Mouse (Mus musculus): ENCODE results near the gene Slc44a2. TPM values are rescaled to one million over a fixed set of nuclear protein-coding genes. Genes with fewer than 3 reads are reported as not detected.

Slc44a2 gene
- total and polyA plus RNA-seq, 2 experiments from 2014 or later, result 46.5 to 84.8 TPM

DNA sequence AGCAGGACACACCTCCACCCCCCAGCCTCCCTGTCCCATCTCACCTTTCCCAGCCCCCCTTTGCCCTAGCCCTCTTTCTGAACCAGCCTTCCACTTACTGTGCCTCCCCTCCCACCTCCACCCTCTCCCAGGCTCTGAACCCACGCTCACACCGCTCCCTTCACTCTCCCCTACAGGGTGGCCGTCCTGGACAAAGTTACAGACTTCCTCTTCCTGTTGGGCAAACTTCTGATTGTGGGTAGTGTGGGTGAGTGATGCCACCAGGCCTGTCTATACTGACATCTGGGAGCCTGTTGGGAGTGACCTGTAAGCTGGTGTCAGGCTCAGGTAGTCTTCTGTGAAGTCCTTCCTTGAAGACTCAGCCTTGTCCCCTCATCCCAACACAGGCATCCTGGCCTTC, 27.7 kb downstream of the Slc44a2 start:
- no peak overlapping the region for H3K27ac ChIP-seq (ENCODE audit: low read depth)
- 80% methylated on average over 3 of the region's 3 CpGs for WGBS
- H3K4me2 ChIP-seq (ENCODE audit: low read depth, low read length), result no peak overlapping the region
- no peaks in the 10 kb centered on the region for H3K4me1 ChIP-seq (ENCODE audit: control insufficient read depth, insufficient read depth)
- DNase-seq (ENCODE audit: low spot score) (no peak), ATAC-seq (ENCODE audit: insufficient read depth, low read depth) (no peak)
- TF ChIP-seq EP300 (IDR thresholded peaks at IDR 0.05; ENCODE audit: low read depth) (no peak), CTCF (IDR thresholded peaks at IDR 0.05; ENCODE audit: low read depth) (no peak)
- no peaks in the 10 kb centered on the region for H3K9me3 ChIP-seq (replicated peaks; ENCODE audit: control insufficient read depth, low read length)
- peaks cover 77% of the 10 kb centered on the region for H3K36me3 ChIP-seq (replicated peaks; ENCODE audit: control insufficient read depth, insufficient read depth, low read length)
- no peak overlapping the region for H3K9ac ChIP-seq (replicated peaks; ENCODE audit: low read depth, low read length)
- H3K4me3 ChIP-seq (ENCODE audit: low read depth, low read length), result no peak overlapping the region
- H3K27me3 ChIP-seq (ENCODE audit: control insufficient read depth, insufficient read depth, low read length), result no peaks in the 10 kb centered on the region

DNA sequence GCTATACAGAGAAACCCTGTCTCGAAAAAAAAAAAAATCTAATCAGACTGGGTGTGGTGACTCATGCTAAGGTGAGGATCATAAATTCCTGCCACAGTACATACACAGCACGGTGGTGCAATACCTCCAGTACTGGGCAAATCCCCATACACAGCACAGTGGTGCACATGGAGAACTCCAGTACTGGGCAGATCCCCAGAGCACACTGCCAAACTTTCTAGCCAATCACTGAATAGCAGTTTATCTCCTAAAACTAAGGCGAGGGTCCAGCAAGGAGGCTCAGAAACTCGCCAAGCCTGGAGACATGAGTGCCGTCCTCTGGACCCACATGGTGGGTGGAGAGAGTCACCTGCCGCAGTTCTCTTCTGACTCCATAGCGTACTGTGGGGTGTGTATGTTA, 30.7 kb downstream of the Slc44a2 start:
- Histone ChIP-seq H3K4me2 (ENCODE audit: low read depth, low read length) (no peak overlapping the region), H3K9me3 (replicated peaks; ENCODE audit: control insufficient read depth, low read length) (no peaks in the 10 kb centered on the region), H3K9ac (replicated peaks; ENCODE audit: low read depth, low read length) (no peak overlapping the region), H3K4me1 (ENCODE audit: control insufficient read depth, insufficient read depth) (no peaks in the 10 kb centered on the region), H3K27me3 (ENCODE audit: control insufficient read depth, insufficient read depth, low read length) (no peaks in the 10 kb centered on the region), H3K36me3 (replicated peaks; ENCODE audit: control insufficient read depth, insufficient read depth, low read length) (peaks cover 70% of the 10 kb centered on the region), H3K27ac (ENCODE audit: low read depth) (no peak overlapping the region), H3K4me3 (ENCODE audit: low read depth, low read length) (no peak overlapping the region)
- WGBS, result 79% methylated on average over 7 of the region's 7 CpGs
- DNase-seq (ENCODE audit: low spot score) (no peak), ATAC-seq (ENCODE audit: insufficient read depth, low read depth) (no peak)
- TF ChIP-seq CTCF (IDR thresholded peaks at IDR 0.05; ENCODE audit: low read depth) (no peak), EP300 (IDR thresholded peaks at IDR 0.05; ENCODE audit: low read depth) (no peak)

DNA sequence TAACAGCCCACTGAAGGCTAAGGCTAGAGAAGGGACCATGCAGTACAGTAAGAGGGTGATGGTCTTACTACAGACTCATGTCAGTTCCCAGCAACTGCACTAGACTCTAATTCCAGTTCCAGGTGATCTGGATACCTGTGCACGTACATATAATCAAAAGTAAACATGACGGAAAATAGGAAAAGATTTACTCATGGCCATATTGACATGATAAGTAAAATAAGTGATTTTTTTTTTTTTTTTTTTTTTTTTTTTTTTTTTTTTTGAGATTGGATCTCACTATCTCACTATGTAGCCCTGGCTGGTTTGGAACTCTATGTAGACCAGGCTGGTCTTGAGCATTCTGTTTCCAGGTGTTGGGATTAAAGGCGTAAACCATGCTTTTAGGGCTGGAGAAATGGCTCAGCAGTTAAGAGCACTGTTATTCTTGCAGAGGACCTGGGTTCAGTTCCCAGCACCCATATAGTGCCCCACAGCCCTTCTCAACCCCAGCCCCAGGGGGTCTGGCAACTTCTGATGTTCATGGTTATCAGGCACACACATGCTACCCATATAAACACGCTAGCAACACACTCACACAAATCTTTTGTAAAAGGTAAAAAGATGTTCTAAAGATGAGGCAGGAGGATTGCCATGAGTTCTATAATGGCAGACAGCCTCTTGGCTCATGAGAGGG, 31.3 kb downstream of the Slc44a2 start:
- Histone ChIP-seq H3K4me1 (ENCODE audit: control insufficient read depth, insufficient read depth) (no peaks in the 10 kb centered on the region), H3K36me3 (replicated peaks; ENCODE audit: control insufficient read depth, insufficient read depth, low read length) (peaks cover 65% of the 10 kb centered on the region), H3K27me3 (ENCODE audit: control insufficient read depth, insufficient read depth, low read length) (no peaks in the 10 kb centered on the region), H3K4me3 (ENCODE audit: low read depth, low read length) (no peak overlapping the region), H3K9me3 (replicated peaks; ENCODE audit: control insufficient read depth, low read length) (no peaks in the 10 kb centered on the region), H3K9ac (replicated peaks; ENCODE audit: low read depth, low read length) (no peak overlapping the region), H3K4me2 (ENCODE audit: low read depth, low read length) (no peak overlapping the region), H3K27ac (ENCODE audit: low read depth) (peak overlapping the region; percentile 46; the same call in 1 of the 2 replicates)
- ATAC-seq (ENCODE audit: insufficient read depth, low read depth) (no peak), DNase-seq (ENCODE audit: low spot score) (no peak)
- no peak for TF ChIP-seq EP300 (IDR thresholded peaks at IDR 0.05; ENCODE audit: low read depth)
- TF ChIP-seq CTCF (IDR thresholded peaks at IDR 0.05; ENCODE audit: low read depth), result no peak
- WGBS, result 90% methylated on average over 4 of the region's 4 CpGs

DNA sequence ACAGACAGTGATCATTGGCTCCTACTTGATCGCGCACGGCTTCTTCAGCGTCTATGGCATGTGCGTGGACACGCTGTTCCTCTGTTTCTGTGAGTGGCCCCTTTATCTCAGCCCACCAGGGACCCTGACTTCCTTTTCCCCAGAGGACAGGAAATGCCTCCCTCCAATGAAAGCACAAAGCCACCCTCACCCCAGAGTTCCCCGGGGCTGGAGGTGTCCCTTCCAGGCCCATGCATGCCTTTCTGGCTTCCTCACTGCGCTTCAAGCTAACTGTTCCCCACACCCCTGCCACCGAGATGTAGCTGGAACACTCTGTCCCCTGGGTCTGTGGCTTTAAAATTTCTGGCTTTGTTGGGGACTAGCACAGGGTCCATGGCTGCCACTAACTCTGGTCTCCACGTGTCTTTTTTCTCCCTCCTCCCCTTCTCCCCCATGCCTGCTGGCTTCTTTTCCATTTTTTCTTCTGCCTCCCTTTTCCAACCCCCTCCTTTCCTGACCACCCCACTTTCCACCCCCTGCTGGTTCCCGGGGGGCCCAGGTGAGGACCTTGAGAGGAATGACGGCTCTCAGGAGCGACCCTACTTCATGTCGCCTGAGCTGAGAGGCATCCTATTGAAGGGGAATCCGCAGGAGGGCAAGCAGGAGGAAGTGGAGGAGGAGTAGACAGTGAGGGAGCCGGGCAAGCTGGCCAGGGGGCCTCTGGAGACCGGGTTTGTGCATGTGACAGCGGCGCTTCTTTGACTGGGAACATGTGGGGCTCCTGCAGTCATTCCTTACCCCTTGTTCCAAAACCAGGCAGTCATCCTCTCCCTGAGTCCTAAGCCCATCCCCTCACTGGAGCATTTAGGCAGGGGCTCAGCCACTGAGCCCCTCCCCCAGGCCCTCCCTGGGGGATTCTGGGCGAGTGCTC, 32.2 kb downstream of the Slc44a2 start:
- Histone ChIP-seq H3K4me3 (ENCODE audit: low read depth, low read length) (no peak overlapping the region), H3K4me1 (ENCODE audit: control insufficient read depth, insufficient read depth) (no peaks in the 10 kb centered on the region), H3K4me2 (ENCODE audit: low read depth, low read length) (no peak overlapping the region), H3K9ac (replicated peaks; ENCODE audit: low read depth, low read length) (no peak overlapping the region), H3K27me3 (ENCODE audit: control insufficient read depth, insufficient read depth, low read length) (no peaks in the 10 kb centered on the region), H3K27ac (ENCODE audit: low read depth) (peak overlapping the region; percentile 46), H3K9me3 (replicated peaks; ENCODE audit: control insufficient read depth, low read length) (no peaks in the 10 kb centered on the region), H3K36me3 (replicated peaks; ENCODE audit: control insufficient read depth, insufficient read depth, low read length) (peaks cover 60% of the 10 kb centered on the region)
- DNase-seq (ENCODE audit: low spot score) (no peak), ATAC-seq (ENCODE audit: insufficient read depth, low read depth) (peak; percentile 48)
- WGBS, result 42% methylated on average over 20 of the region's 20 CpGs
- TF ChIP-seq CTCF (IDR thresholded peaks at IDR 0.05; ENCODE audit: low read depth) (no peak), EP300 (IDR thresholded peaks at IDR 0.05; ENCODE audit: low read depth) (no peak)

DNA sequence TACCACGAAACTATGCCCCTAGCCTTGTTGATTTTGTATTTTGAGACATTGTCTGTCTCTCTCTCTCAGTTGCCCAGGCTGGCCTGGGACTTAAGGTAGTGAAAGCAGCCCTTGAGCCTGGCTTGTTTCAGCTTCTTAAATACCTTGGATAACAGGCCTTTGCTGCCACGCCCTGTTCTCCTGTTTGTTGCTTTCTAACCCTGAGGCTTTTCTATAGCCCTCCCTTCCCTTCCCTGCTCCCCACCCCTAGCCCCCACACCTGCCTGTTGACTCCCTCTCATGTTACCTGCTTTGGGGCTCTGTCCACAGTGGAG, 32.8 kb downstream of the Slc44a2 start:
- no peak for TF ChIP-seq CTCF (IDR thresholded peaks at IDR 0.05; ENCODE audit: low read depth)
- no peak for TF ChIP-seq EP300 (IDR thresholded peaks at IDR 0.05; ENCODE audit: low read depth)
- Histone ChIP-seq H3K4me2 (ENCODE audit: low read depth, low read length) (no peak overlapping the region), H3K27me3 (ENCODE audit: control insufficient read depth, insufficient read depth, low read length) (no peaks in the 10 kb centered on the region), H3K27ac (ENCODE audit: low read depth) (peak overlapping the region; percentile 46; the same call in 1 of the 2 replicates), H3K4me3 (ENCODE audit: low read depth, low read length) (no peak overlapping the region), H3K9me3 (replicated peaks; ENCODE audit: control insufficient read depth, low read length) (no peaks in the 10 kb centered on the region), H3K4me1 (ENCODE audit: control insufficient read depth, insufficient read depth) (no peaks in the 10 kb centered on the region), H3K9ac (replicated peaks; ENCODE audit: low read depth, low read length) (no peak overlapping the region), H3K36me3 (replicated peaks; ENCODE audit: control insufficient read depth, insufficient read depth, low read length) (peaks cover 54% of the 10 kb centered on the region)
- DNase-seq (ENCODE audit: low spot score), result no peak
- ATAC-seq (ENCODE audit: insufficient read depth, low read depth), result no peak
- 79% methylated on average over 2 of the region's 2 CpGs for WGBS
